Mouse (Mus musculus): ENCODE measurements at regions not wholly inside any gene's neighbourhood (a gene's known extent, or its start where the extent isn't known, plus 50 kb on each side); places are given as distances from the start of the nearest gene placed in this dataset.

DNA sequence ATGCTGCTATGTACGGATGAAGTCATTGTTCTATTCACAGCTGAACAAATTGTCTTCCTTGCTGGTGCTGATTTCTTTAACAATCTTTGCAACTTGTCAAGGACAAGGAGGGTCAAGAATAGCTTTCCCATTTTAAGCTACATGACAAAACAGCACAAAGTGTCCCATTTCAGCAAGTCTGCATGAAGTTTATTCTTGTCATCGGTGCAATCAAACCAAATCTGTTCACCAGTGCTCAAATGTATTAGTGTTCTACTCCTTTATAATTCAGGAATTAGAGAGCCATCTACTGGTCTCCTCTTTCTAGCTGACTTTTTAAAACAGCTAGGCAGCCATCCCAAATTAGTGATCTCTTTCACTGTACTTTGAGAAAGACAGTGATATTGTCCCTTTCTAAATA is 1040.8 kb downstream of the Galc start:
- Histone ChIP-seq H3K36me3 (no peaks in the 10 kb centered on the region), H3K27me3 (no peaks in the 10 kb centered on the region), H3K27ac (replicated peaks) (no peak overlapping the region), H3K9me3 (replicated peaks) (no peaks in the 10 kb centered on the region), H3K9ac (no peak overlapping the region), H3K4me2 (replicated peaks) (no peak overlapping the region), H3K4me1 (no peaks in the 10 kb centered on the region), H3K4me3 (replicated peaks) (no peak overlapping the region)
- no peak for ATAC-seq (ENCODE audit: insufficient number of reproducible peaks, low FRiP score, low TSS enrichment, low read depth)
- 57% methylated on average over 2 of the region's 2 CpGs for WGBS

GRCm38 (mm10) chr12:97217608-97218007 is 1041.7 kb downstream of the Galc start:
- 74% methylated on average over 7 of the region's 7 CpGs for WGBS
- Histone ChIP-seq H3K9me3 (replicated peaks) (no peaks in the 10 kb centered on the region), H3K27ac (replicated peaks) (no peak overlapping the region), H3K27me3 (no peaks in the 10 kb centered on the region), H3K4me3 (replicated peaks) (no peak overlapping the region), H3K36me3 (no peaks in the 10 kb centered on the region), H3K4me2 (replicated peaks) (no peak overlapping the region), H3K9ac (no peak overlapping the region), H3K4me1 (no peaks in the 10 kb centered on the region)
- no peak for ATAC-seq (ENCODE audit: insufficient number of reproducible peaks, low FRiP score, low TSS enrichment, low read depth)

DNA sequence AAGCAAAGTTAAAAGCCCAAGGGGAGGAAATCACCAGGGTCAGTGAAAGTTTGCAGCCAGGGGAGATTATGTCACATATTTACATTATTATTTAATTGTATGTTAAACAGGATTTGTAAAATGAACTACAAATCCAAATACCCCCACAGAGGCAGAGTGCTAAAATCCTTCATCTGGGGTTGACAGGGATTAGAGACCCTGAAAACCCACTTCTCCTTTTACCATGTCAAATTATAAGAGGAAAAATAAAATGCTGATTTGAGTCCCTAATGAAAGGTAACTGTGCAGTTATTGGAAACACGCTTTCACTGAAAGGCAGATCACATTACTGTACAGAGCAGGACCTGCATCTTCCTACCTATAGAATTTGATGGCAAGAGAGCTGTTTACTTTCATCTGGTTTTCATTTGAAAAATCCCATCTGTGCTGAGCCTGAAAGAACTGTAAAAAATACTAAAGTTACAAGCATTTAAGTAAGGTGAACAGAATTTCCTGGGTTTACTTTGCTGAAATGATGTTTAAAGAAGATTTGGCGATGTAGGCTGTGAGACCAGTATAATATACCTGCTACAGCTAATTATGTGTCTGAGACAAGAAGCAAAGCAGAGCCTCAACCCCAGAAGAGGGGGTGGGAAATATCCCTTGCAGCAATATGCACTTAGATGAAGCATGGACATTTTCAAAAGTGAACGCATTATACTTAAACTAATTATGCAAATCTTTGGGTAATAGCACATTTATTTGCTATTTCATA is 1055.4 kb downstream of the Galc start:
- H3K27me3 ChIP-seq: no peaks in the 10 kb centered on the region
- no peak for ATAC-seq (ENCODE audit: insufficient number of reproducible peaks, low FRiP score, low TSS enrichment, low read depth)
- H3K4me2 ChIP-seq (replicated peaks): no peak overlapping the region
- no peak overlapping the region for H3K27ac ChIP-seq (replicated peaks)
- 15% methylated on average over 3 of the region's 3 CpGs for WGBS
- H3K4me1 ChIP-seq: no peaks in the 10 kb centered on the region
- no peaks in the 10 kb centered on the region for H3K9me3 ChIP-seq (replicated peaks)
- H3K9ac ChIP-seq: no peak overlapping the region
- H3K4me3 ChIP-seq (replicated peaks): no peak overlapping the region
- no peaks in the 10 kb centered on the region for H3K36me3 ChIP-seq

GRCm38 (mm10) chr12:97161853-97162252 is 1097.4 kb downstream of the Galc start:
- ATAC-seq (ENCODE audit: insufficient number of reproducible peaks, low FRiP score, low TSS enrichment, low read depth): no peak
- no peak overlapping the region for H3K27ac ChIP-seq (replicated peaks)
- no peaks in the 10 kb centered on the region for H3K27me3 ChIP-seq
- no peaks in the 10 kb centered on the region for H3K4me1 ChIP-seq
- H3K9me3 ChIP-seq (replicated peaks): no peaks in the 10 kb centered on the region
- no peak overlapping the region for H3K9ac ChIP-seq
- H3K4me3 ChIP-seq (replicated peaks): no peak overlapping the region
- no peak overlapping the region for H3K4me2 ChIP-seq (replicated peaks)
- H3K36me3 ChIP-seq: no peaks in the 10 kb centered on the region

GRCm38 (mm10) chr12:97161429-97161828 is 1097.8 kb downstream of the Galc start:
- Histone ChIP-seq H3K27me3 (no peaks in the 10 kb centered on the region), H3K27ac (replicated peaks) (no peak overlapping the region), H3K9ac (no peak overlapping the region), H3K4me3 (replicated peaks) (no peak overlapping the region), H3K4me1 (no peaks in the 10 kb centered on the region), H3K4me2 (replicated peaks) (no peak overlapping the region), H3K9me3 (replicated peaks) (no peaks in the 10 kb centered on the region), H3K36me3 (no peaks in the 10 kb centered on the region)
- ATAC-seq (ENCODE audit: insufficient number of reproducible peaks, low FRiP score, low TSS enrichment, low read depth): no peak
- whole genome bisulfite sequencing: 75% methylated on average over 9 of the region's 9 CpGs

DNA sequence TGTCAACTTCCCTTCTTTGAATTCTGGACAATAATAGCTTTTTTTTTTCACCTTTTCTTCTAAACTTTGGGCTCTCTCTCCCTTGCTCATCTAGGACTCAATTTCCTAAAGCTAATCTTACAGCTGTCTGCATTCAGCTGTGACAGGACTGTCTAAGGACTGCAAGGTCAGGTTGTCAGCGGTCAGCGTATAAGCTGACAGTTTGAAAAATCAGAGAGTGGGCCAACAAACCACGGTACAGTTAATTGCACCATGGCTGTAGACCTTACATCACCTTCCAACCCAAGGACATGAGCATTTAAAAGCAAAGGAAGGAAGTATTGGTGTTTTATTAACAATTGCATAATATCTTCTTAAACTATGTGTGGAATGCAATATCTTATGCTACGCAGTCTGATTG is 1100.9 kb downstream of the Galc start:
- no peaks in the 10 kb centered on the region for H3K27me3 ChIP-seq
- H3K4me2 ChIP-seq (replicated peaks): no peak overlapping the region
- no peaks in the 10 kb centered on the region for H3K4me1 ChIP-seq
- no peak overlapping the region for H3K9ac ChIP-seq
- 65% methylated on average over 4 of the region's 4 CpGs for WGBS
- no peaks in the 10 kb centered on the region for H3K9me3 ChIP-seq (replicated peaks)
- H3K36me3 ChIP-seq: no peaks in the 10 kb centered on the region
- no peak overlapping the region for H3K4me3 ChIP-seq (replicated peaks)
- no peak overlapping the region for H3K27ac ChIP-seq (replicated peaks)
- no peak for ATAC-seq (ENCODE audit: insufficient number of reproducible peaks, low FRiP score, low TSS enrichment, low read depth)

DNA sequence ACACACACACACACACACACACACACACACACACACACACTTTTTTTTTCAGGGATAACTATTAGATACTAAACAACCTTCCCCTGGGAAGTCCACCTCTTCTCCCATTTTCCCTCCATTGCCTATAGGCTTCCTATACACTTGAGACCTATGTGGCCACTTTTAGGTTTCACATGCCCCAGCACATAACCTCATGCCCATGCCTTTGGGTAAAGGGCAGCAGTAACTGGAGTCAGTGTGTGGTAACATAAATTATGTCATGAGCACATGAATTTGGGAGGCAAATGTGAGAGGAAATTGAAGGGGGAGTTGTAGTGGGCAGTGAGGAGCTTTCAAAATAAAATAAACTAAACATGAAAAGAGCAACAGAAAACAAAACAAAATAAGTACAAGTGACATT is 1101.5 kb downstream of the Galc start:
- Histone ChIP-seq H3K4me2 (replicated peaks) (no peak overlapping the region), H3K4me1 (no peaks in the 10 kb centered on the region), H3K9me3 (replicated peaks) (no peaks in the 10 kb centered on the region), H3K9ac (no peak overlapping the region), H3K27me3 (no peaks in the 10 kb centered on the region), H3K4me3 (replicated peaks) (no peak overlapping the region), H3K36me3 (no peaks in the 10 kb centered on the region), H3K27ac (replicated peaks) (no peak overlapping the region)
- no peak for ATAC-seq (ENCODE audit: insufficient number of reproducible peaks, low FRiP score, low TSS enrichment, low read depth)

DNA sequence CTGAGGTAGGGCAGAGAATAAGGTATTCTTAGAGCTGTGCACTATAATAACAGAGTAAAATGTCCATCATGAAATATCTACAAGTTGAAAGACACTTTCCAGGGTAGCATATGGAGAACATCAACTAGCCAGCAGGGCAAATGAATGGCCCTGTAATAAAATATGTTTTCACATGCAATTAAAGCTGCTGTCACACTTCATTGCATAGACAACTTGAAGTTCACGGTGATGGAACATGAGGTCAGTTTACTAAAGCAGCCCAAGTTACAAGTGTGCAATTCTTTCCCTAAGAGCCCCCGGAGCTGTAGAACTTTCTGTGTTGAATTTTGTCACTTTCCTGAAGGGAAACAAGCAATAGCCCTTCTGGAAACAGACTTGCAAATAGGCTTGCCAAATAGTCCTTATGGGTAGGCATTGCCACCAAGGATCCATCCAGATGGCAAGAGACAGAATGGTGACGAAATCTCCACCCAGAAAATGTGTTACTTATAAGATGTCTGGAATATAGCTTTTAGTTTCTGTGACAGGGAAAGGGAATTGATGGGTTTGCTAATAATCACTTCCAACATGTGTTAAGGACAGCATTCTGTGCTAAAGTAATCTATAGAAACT is 1102.7 kb downstream of the Galc start:
- no peaks in the 10 kb centered on the region for H3K4me1 ChIP-seq
- no peak overlapping the region for H3K4me2 ChIP-seq (replicated peaks)
- H3K36me3 ChIP-seq: no peaks in the 10 kb centered on the region
- ATAC-seq (ENCODE audit: insufficient number of reproducible peaks, low FRiP score, low TSS enrichment, low read depth): no peak
- H3K9ac ChIP-seq: no peak overlapping the region
- H3K27ac ChIP-seq (replicated peaks): no peak overlapping the region
- H3K27me3 ChIP-seq: no peaks in the 10 kb centered on the region
- no peak overlapping the region for H3K4me3 ChIP-seq (replicated peaks)
- no peaks in the 10 kb centered on the region for H3K9me3 ChIP-seq (replicated peaks)
- 40% methylated on average over 3 of the region's 3 CpGs for WGBS

DNA sequence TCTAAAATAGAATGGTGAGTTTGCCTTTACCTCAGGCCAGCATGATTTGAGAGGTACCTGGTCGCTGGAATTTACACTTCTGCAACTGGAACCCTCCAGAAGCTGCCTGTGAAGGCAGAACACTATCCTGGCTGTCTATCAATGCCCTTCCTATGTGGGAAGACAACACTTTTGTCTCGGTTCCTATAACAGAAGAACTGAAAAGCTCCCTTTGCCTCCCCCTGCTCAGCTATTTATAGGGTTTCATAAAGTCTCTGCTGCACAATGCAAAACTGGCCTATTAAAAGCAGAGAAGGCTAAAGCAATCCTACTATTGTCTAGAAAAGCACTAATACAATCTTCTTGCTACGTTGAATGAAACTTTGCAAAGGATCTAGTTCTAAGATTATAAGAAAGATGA is 1116.5 kb downstream of the Galc start:
- WGBS: 66% methylated on average over 3 of the region's 3 CpGs
- Histone ChIP-seq H3K9ac (no peak overlapping the region), H3K27ac (replicated peaks) (no peak overlapping the region), H3K27me3 (no peaks in the 10 kb centered on the region), H3K9me3 (replicated peaks) (no peaks in the 10 kb centered on the region), H3K4me3 (replicated peaks) (no peak overlapping the region), H3K36me3 (no peaks in the 10 kb centered on the region), H3K4me1 (no peaks in the 10 kb centered on the region), H3K4me2 (replicated peaks) (no peak overlapping the region)
- ATAC-seq (ENCODE audit: insufficient number of reproducible peaks, low FRiP score, low TSS enrichment, low read depth): no peak

DNA sequence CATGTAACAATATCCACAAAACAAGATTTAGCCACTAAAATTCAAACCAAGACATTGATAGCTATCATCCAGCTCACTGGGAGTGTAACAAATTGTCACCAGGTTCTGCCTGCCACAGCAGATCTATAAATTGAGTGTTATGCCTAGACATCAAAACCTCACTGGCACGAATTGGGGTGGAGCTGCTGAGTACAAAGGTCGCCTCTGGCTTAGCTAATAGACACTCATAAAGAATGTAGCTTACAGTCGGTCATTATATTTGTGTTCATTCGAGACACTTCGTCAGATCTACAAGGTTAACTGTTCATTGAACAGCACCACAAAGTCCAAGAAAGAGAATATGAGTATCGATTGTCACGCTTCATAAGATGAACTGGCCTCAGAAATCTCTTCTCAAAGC is 1121.3 kb downstream of the Galc start:
- Histone ChIP-seq H3K27ac (replicated peaks) (no peak overlapping the region), H3K4me3 (replicated peaks) (no peak overlapping the region), H3K4me2 (replicated peaks) (no peak overlapping the region), H3K27me3 (no peaks in the 10 kb centered on the region), H3K9ac (no peak overlapping the region), H3K36me3 (no peaks in the 10 kb centered on the region), H3K4me1 (no peaks in the 10 kb centered on the region), H3K9me3 (replicated peaks) (no peaks in the 10 kb centered on the region)
- 63% methylated on average over 7 of the region's 7 CpGs for WGBS
- ATAC-seq (ENCODE audit: insufficient number of reproducible peaks, low FRiP score, low TSS enrichment, low read depth): no peak

GRCm38 (mm10) chr12:97130276-97130675 is 1129.0 kb downstream of the Galc start:
- H3K27ac ChIP-seq (replicated peaks): no peak overlapping the region

DNA sequence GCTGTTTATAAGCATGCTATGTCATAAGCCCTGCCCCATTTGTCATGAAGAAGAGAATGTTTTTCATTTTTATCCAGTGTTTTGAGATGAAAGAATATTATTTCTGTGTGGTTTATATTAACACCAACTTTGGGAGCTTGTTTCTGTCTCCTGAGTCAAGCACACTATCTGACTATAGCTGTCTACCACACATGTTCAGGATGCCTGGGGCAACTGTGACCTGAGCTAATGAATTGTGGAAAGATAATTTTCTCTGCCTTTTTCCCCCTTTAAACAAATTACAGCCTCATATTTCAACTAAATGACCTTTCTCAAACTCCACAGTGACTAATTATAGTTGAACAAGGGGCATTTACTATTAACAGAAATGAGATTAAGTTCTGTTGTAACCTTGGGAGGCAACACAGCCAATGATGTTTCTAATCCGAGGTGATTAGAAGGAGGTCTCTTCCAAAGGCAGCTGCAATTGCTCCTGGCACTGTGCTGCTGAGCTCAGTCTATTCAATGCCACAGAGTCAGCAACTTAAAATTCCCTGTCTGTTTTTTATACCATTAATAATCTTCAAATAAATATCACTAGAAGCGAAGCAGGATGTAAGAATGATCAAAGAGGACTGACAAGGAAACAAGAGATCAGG is 1168.6 kb downstream of the Galc start:
- H3K9me3 ChIP-seq (replicated peaks): no peaks in the 10 kb centered on the region
- WGBS: 33% methylated on average over 2 of the region's 2 CpGs
- no peaks in the 10 kb centered on the region for H3K27me3 ChIP-seq

More at GRCm38 (mm10) chr12:97130276-97130675, 1129.0 kb downstream of the Galc start:
- Histone ChIP-seq H3K4me1 (no peaks in the 10 kb centered on the region), H3K4me3 (replicated peaks) (no peak overlapping the region), H3K9ac (no peak overlapping the region), H3K27me3 (no peaks in the 10 kb centered on the region), H3K4me2 (replicated peaks) (no peak overlapping the region), H3K36me3 (no peaks in the 10 kb centered on the region), H3K9me3 (replicated peaks) (no peaks in the 10 kb centered on the region)
- ATAC-seq (ENCODE audit: insufficient number of reproducible peaks, low FRiP score, low TSS enrichment, low read depth): no peak

More for the DNA sequence above, 1168.6 kb downstream of the Galc start:
- no peak overlapping the region for H3K4me2 ChIP-seq (replicated peaks)
- no peaks in the 10 kb centered on the region for H3K36me3 ChIP-seq
- no peaks in the 10 kb centered on the region for H3K4me1 ChIP-seq
- H3K4me3 ChIP-seq (replicated peaks): no peak overlapping the region
- no peak overlapping the region for H3K9ac ChIP-seq
- H3K27ac ChIP-seq (replicated peaks): no peak overlapping the region
- ATAC-seq (ENCODE audit: insufficient number of reproducible peaks, low FRiP score, low TSS enrichment, low read depth): no peak

Data from embryonic facial prominence, embryonic 15.5 days (tissue).